Mouse (Mus musculus) limb, embryonic 14.5 days (tissue): Measurements from ENCODE around the gene Skap1. TPM values are rescaled to one million over a fixed set of nuclear protein-coding genes. Genes with fewer than 3 reads are reported as not detected.

Source experiments
- ATAC-seq: fragments of 200-750 bp; cut with Nextera tagmentation; 2 replicates; pipeline ENCODE4 v1.8.0; 2017; ENCODE audit warnings: low read depth, moderate number of reproducible peaks, moderate TSS enrichment; ENCODE audit not compliant: low FRiP score
- DNase-seq: peaks from one replicate; pipeline ENCODE4 v3.0.0-alpha.2; 2015; ENCODE audit warnings: low spot score
- H3K27ac ChIP-seq: fragments of 300-500 bp; sonication (generic); replicated peaks from 2 replicates; pipeline ENCODE4 v1.5.1; 2014; ENCODE audit warnings: low read depth, mild to moderate bottlenecking, low read length, moderate library complexity, mixed read lengths
- H3K27me3 ChIP-seq: fragments of 300-500 bp; sonication (generic); 2 replicates; pipeline ENCODE4 v1.6.1; 2014; ENCODE audit warnings: low read length, mixed read lengths; ENCODE audit not compliant: control insufficient read depth, insufficient read depth
- H3K36me3 ChIP-seq: fragments of 300-500 bp; sonication (generic); 2 replicates; pipeline ENCODE4 v1.6.1; 2014; ENCODE audit warnings: mild to moderate bottlenecking, low read length, moderate library complexity, mixed read lengths; ENCODE audit not compliant: control insufficient read depth, insufficient read depth
- H3K4me1 ChIP-seq: fragments of 300-500 bp; sonication (generic); 2 replicates; pipeline ENCODE4 v1.6.1; 2014; ENCODE audit warnings: antibody characterized with exemption, low read length, mixed read lengths; ENCODE audit not compliant: control insufficient read depth, insufficient read depth
- H3K4me2 ChIP-seq: fragments of 300-500 bp; sonication (generic); replicated peaks from 2 replicates; pipeline ENCODE4 v1.6.1; 2014; ENCODE audit warnings: low read depth, mild to moderate bottlenecking, low read length, moderate library complexity; ENCODE audit not compliant: severe bottlenecking
- H3K4me3 ChIP-seq: fragments of 300-500 bp; sonication (generic); replicated peaks from 2 replicates; pipeline ENCODE4 v1.5.1; 2014; ENCODE audit warnings: low read length
- H3K9ac ChIP-seq: fragments of 300-500 bp; sonication (generic); 2 replicates; pipeline ENCODE4 v1.6.1; 2014; ENCODE audit warnings: mild to moderate bottlenecking, low read depth, low read length, moderate library complexity; ENCODE audit not compliant: severe bottlenecking
- H3K9me3 ChIP-seq: fragments of 300-500 bp; sonication (generic); 2 replicates; pipeline ENCODE4 v1.6.1; 2016; ENCODE audit warnings: low read length; ENCODE audit not compliant: control insufficient read depth
- POLR2A ChIP-seq: fragments of 200-500 bp; IDR thresholded peaks from 2 replicates; pipeline ENCODE4 v1.8.0; 2012; ENCODE audit warnings: inconsistent platforms, mild to moderate bottlenecking, moderate library complexity, borderline replicate concordance; ENCODE audit not compliant: insufficient read depth, insufficient read length; ENCODE audit errors: extremely low read depth
- WGBS: fragments of 180-500 bp; shearing (Covaris S2); extraction: QIAGEN DNeasy Blood & Tissue Kit; methylation state at CpG from one replicate; pipeline ENCODE4 v1.1.7; 2014; 5-methylcytosine and 5-hydroxymethylcytosine counted together
- polyA plus RNA-seq, 2 experiments: library from polyadenylated mRNA; depleted of rRNA in 1 of 2; stranded (reverse) in 1 of 2; unstranded in 1 of 2; fragments of >200 nt; fragmentation: Nextera tagmentation in 1 of 2; extraction: Ambion mirVana in 1 of 2; gene quantifications; 2 replicates each; pipeline versions ENCODE4 v1.2.1 to v1.2.3; 2012 to 2014

Skap1 gene
- polyA plus RNA-seq, 2 experiments, result 0.67 to 2.1 TPM

- no peak for TF ChIP-seq POLR2A
- no peak for DNase-seq
- Histone ChIP-seq H3K4me3 (no peak overlapping the region), H3K9ac (no peak overlapping the region), H3K27me3 (no peaks in the 10 kb centered on the region), H3K4me2 (no peak overlapping the region), H3K4me1 (no peaks in the 10 kb centered on the region), H3K36me3 (peaks cover 86% of the 10 kb centered on the region), H3K9me3 (no peaks in the 10 kb centered on the region), H3K27ac (no peak overlapping the region)
- ATAC-seq, result no peak
- 56% methylated on average over 1 of the region's 1 CpGs for WGBS
Observed at GRCm38 (mm10) chr11:96808066-96808465, 343.7 kb downstream of the Skap1 start.

Other genes starting within 250 kb of the Skap1 start
- 3.2 and 4.4 TPM in 2 replicates for gene Hoxb9, start 193.1 kb upstream of the Skap1 start, polyA plus RNA-seq (2012; rRNA removed)
- gene Hoxb9, start 193.1 kb upstream of the Skap1 start, polyA plus RNA-seq (2014; fragmentation: Nextera tagmentation; extraction: Ambion mirVana), result 1.1 and 1.2 TPM in 2 replicates
- gene Hoxb8, start 182.7 kb upstream of the Skap1 start, polyA plus RNA-seq (2012; rRNA removed), result 2.1 and 2.3 TPM in 2 replicates
- gene Hoxb8, start 182.7 kb upstream of the Skap1 start, polyA plus RNA-seq (2014; fragmentation: Nextera tagmentation; extraction: Ambion mirVana), result 0.10 and 0.43 TPM in 2 replicates
- gene Hoxb7, start 178.0 kb upstream of the Skap1 start, polyA plus RNA-seq (2012; rRNA removed), result 2.0 and 2.7 TPM in 2 replicates
- gene Hoxb7, start 178.0 kb upstream of the Skap1 start, polyA plus RNA-seq (2014; fragmentation: Nextera tagmentation; extraction: Ambion mirVana), result 2.2 and 4.4 TPM in 2 replicates
- 2.2 and 2.8 TPM in 2 replicates for gene Hoxb6, start 172.1 kb upstream of the Skap1 start, polyA plus RNA-seq (2012; rRNA removed)
- gene Hoxb6, start 172.1 kb upstream of the Skap1 start, polyA plus RNA-seq (2014; fragmentation: Nextera tagmentation; extraction: Ambion mirVana), result 0.30 and 0.61 TPM in 2 replicates
- gene Hoxb5, start 161.3 kb upstream of the Skap1 start, polyA plus RNA-seq (2012; rRNA removed), result 1.8 TPM in 2 replicates
- 0.51 and 0.85 TPM in 2 replicates for gene Hoxb5, start 161.3 kb upstream of the Skap1 start, polyA plus RNA-seq (2014; fragmentation: Nextera tagmentation; extraction: Ambion mirVana)
- 2.3 and 2.5 TPM in 2 replicates for gene Hoxb4, start 146.3 kb upstream of the Skap1 start, polyA plus RNA-seq (2012; rRNA removed)
- gene Hoxb4, start 146.3 kb upstream of the Skap1 start, polyA plus RNA-seq (2014; fragmentation: Nextera tagmentation; extraction: Ambion mirVana), result 0.17 and 0.28 TPM in 2 replicates
- gene Hoxb3, start 141.3 kb upstream of the Skap1 start, polyA plus RNA-seq (2012; rRNA removed), result 4.9 and 5.4 TPM in 2 replicates
- gene Hoxb3, start 141.3 kb upstream of the Skap1 start, polyA plus RNA-seq (2014; fragmentation: Nextera tagmentation; extraction: Ambion mirVana), result 0.18 and 0.69 TPM in 2 replicates
- 9.6 and 9.9 TPM in 2 replicates for gene Hoxb2, start 114.1 kb upstream of the Skap1 start, polyA plus RNA-seq (2012; rRNA removed)
- 4.2 and 5.8 TPM in 2 replicates for gene Hoxb2, start 114.1 kb upstream of the Skap1 start, polyA plus RNA-seq (2014; fragmentation: Nextera tagmentation; extraction: Ambion mirVana)
- gene Hoxb1, start 98.8 kb upstream of the Skap1 start, polyA plus RNA-seq (2012; rRNA removed), result 0.11 TPM in 1 of 2 replicates, not detected in the other
- not detected in 2 replicates for gene Hoxb1, start 98.8 kb upstream of the Skap1 start, polyA plus RNA-seq (2014; fragmentation: Nextera tagmentation; extraction: Ambion mirVana)